Mouse (Mus musculus) liver, postnatal 0 days (tissue): ENCODE data around the gene Ubqlnl.

ENCODE experiments used
- CTCF ChIP-seq: sonication (generic); IDR thresholded peaks from 2 replicates; pipeline ENCODE4 v1.5.1; 2016; ENCODE audit warnings: antibody characterized with exemption, low read depth
- EP300 ChIP-seq: IDR thresholded peaks from 2 replicates; pipeline ENCODE4 v1.6.1; 2016; ENCODE audit warnings: antibody characterized with exemption, low read depth, mild to moderate bottlenecking

DNA sequence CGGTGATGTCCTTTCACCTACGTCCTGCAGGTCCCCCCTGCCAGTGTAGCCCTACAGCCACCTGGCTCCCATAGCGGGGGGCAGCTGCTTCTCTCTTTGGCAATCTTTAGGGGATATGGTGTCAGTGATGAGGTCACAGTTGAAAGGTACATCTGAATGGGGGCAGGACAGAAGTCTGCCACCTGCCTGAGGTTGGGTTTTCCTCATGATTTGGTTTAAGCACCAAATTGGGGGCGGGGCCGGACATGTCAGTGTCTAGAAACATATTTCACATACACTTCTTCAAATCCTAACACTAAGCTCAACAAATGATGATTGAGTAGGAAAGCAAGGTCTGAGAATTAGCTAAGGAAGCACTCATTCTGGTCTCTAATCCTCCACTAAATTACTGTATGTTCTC lies 20.6 kb downstream of the Ubqlnl start, which contains the start of gene Ubqln5:
- TF ChIP-seq CTCF (no peak), EP300 (no peak)
